Mouse (Mus musculus): ENCODE results near the gene Ice1.

DNA sequence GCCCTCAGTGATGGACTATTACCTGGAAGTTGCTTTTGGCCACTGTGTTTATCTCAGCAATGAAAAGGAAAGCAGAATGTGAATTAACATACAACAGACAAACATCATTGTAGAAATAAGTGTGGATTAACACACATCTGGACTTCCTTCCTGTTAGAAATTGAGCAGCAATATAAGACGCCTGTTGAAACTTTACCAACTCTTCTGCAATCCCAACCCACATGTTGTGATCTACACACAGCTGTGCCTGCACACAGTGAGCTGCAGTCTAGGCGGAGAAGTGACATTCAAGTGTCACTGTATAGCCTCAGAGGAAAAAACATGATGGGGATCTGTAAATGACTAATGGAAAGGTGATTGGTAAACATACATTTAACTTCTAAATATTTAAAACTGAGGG, 69.5 kb downstream of the Ice1 start:
- TF ChIP-seq POLR2A (IDR thresholded peaks at IDR 0.05; ENCODE audit: control insufficient read depth, extremely low read depth, insufficient read depth, low read length, poor library complexity) (no peak), CTCF (IDR thresholded peaks at IDR 0.05; ENCODE audit: borderline replicate concordance, control insufficient read depth, extremely low read depth, insufficient read depth, low read length, poor library complexity) (no peak)
